Mouse (Mus musculus) lung, adult 2 months (tissue): ENCODE measurements at regions not wholly inside any gene's neighbourhood (a gene's known extent, or its start where the extent isn't known, plus 50 kb on each side); places are given as distances from the start of the nearest gene placed in this dataset.

Experiments
- DNase-seq: peaks from one replicate; pipeline ENCODE4 v3.0.0; 2022
- H3K4me1 ChIP-seq: fragments of 200-500 bp; 2 replicates; pipeline ENCODE4 v1.6.1; 2011; ENCODE audit warnings: low read length; ENCODE audit not compliant: control insufficient read depth, insufficient read depth
- H3K4me3 ChIP-seq: fragments of 200-500 bp; replicated peaks from 2 replicates; pipeline ENCODE3; 2011; ENCODE audit warnings: low read depth, mild to moderate bottlenecking, control low read depth, low read length; ENCODE audit errors: extremely low read depth
- CTCF ChIP-seq: fragments of 200-500 bp; IDR thresholded peaks from 2 replicates; pipeline ENCODE4 v1.5.1; 2011; ENCODE audit warnings: mild to moderate bottlenecking, low read length, control low read depth; ENCODE audit not compliant: insufficient read depth
- POLR2A ChIP-seq: fragments of 200-500 bp; IDR thresholded peaks from 2 replicates; pipeline ENCODE4 v1.6.1; 2011; ENCODE audit warnings: low read depth, mild to moderate bottlenecking, control low read depth, low read length, borderline replicate concordance; ENCODE audit errors: extremely low read depth
- WGBS: fragments of 180-500 bp; shearing (Covaris S2); methylation state at CpG from one replicate; pipeline ENCODE4 v1.1.7; 2018; 5-methylcytosine and 5-hydroxymethylcytosine counted together

- no peak for TF ChIP-seq CTCF
- no peak for TF ChIP-seq POLR2A
- no peak for DNase-seq
- 87% methylated on average over 4 of the region's 4 CpGs for WGBS
- H3K4me1 ChIP-seq: no peaks in the 10 kb centered on the region
- H3K4me3 ChIP-seq: no peak overlapping the region
These were observed 88.4 kb upstream of the Slc1a4 start for GRCm38 (mm10) chr11:20420876-20421275.

GRCm38 (mm10) chr11:20436057-20436456 lies 103.5 kb upstream of the Slc1a4 start:
- 60% methylated on average over 9 of the region's 9 CpGs for WGBS
- DNase-seq: no peak
- TF ChIP-seq CTCF (no peak), POLR2A (no peak)
- Histone ChIP-seq H3K4me3 (no peak overlapping the region), H3K4me1 (no peaks in the 10 kb centered on the region)

- 63% methylated on average over 4 of the region's 4 CpGs for WGBS
- no peak for DNase-seq
- TF ChIP-seq CTCF: no peak
- no peak for TF ChIP-seq POLR2A
- Histone ChIP-seq H3K4me1 (peaks cover 3% of the 10 kb centered on the region), H3K4me3 (no peak overlapping the region)
These were observed 100.6 kb upstream of the Sertad2 start for GRCm38 (mm10) chr11:20442476-20442875.

GRCm38 (mm10) chr11:20445061-20445902 lies 97.8 kb upstream of the Sertad2 start:
- TF ChIP-seq POLR2A: no peak
- no peak for TF ChIP-seq CTCF
- DNase-seq: no peak
- WGBS: 12% methylated on average over 18 of the region's 18 CpGs
- Histone ChIP-seq H3K4me1 (peaks cover 3% of the 10 kb centered on the region), H3K4me3 (peak overlapping the region; percentile 46)

GRCm38 (mm10) chr11:20445903-20446264 lies 97.2 kb upstream of the Sertad2 start:
- no peak for TF ChIP-seq POLR2A
- TF ChIP-seq CTCF: peak; percentile 93
- DNase-seq: peak; percentile 61
- Histone ChIP-seq H3K4me1 (peaks cover 3% of the 10 kb centered on the region), H3K4me3 (peak overlapping the region; percentile 46)
- WGBS: 6% methylated on average over 6 of the region's 6 CpGs

- Histone ChIP-seq H3K4me3 (no peak overlapping the region), H3K4me1 (no peaks in the 10 kb centered on the region; the same call in 1 of the 2 replicates)
- 66% methylated on average over 4 of the region's 4 CpGs for WGBS
- TF ChIP-seq CTCF (no peak), POLR2A (no peak)
- DNase-seq: no peak
These were observed 90.2 kb upstream of the Sertad2 start for GRCm38 (mm10) chr11:20452901-20453300.

- no peak for DNase-seq
- 63% methylated on average over 7 of the region's 7 CpGs for WGBS
- TF ChIP-seq POLR2A (no peak), CTCF (no peak)
- H3K4me3 ChIP-seq: no peak overlapping the region
- H3K4me1 ChIP-seq: no peaks in the 10 kb centered on the region; the same call in 1 of the 2 replicates
These were observed 89.3 kb upstream of the Sertad2 start for GRCm38 (mm10) chr11:20453786-20454185.

GRCm38 (mm10) chr11:20455085-20455864 lies 87.8 kb upstream of the Sertad2 start:
- Histone ChIP-seq H3K4me1 (no peaks in the 10 kb centered on the region; the same call in 1 of the 2 replicates), H3K4me3 (peak overlapping the region; percentile 83)
- under 1% methylated on average over 35 of the region's 35 CpGs for WGBS
- TF ChIP-seq CTCF (peak; percentile 85), POLR2A (no peak)
- peak; percentile 87 for DNase-seq

- WGBS: 13% methylated on average over 19 of the region's 19 CpGs
- no peak for DNase-seq
- H3K4me3 ChIP-seq: peak overlapping the region; percentile 3
- no peaks in the 10 kb centered on the region; the same call in 1 of the 2 replicates for H3K4me1 ChIP-seq
- TF ChIP-seq CTCF: no peak
- TF ChIP-seq POLR2A: no peak
These were observed 87.0 kb upstream of the Sertad2 start for GRCm38 (mm10) chr11:20455865-20456648.
